Mouse (Mus musculus): ENCODE measurements around the gene Srrm1.

Gene Srrm1

DNA sequence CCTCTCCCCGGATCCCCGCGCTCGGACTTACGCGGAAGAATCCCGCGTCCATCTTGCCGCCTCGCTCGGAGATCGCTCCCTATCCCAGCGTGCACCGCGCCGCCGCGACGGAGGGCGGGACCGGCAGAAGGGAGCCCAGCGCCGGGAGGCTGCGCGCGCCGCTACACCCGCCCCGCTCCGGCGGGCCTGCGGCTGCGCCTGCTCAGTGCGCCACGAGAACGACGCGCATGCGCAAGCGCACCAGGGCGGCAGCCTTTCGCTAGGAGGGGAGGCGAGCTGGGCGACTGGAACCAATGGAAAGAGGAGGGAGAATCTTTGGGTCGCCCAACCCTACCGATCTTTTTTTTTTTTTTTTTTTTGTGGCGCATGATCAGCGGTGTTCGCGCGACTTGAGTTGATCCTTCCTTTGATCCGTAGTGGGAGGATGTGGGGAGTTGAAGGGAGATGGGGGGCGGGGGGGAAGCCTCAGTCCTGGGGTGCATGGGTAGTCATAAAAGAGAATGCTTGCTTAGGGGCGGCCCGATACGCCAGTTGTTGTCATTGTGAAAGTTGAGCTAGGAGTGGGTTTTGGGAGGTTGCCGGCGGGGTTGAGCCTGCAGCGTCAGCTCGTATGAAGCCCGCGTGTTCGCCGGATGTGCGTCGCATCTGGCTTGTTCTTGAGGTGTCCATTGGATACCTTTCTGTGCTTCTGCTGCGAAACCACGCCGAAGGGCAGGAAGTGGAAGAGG, at the start of gene Srrm1:
TSS of gene Srrm1 (minus strand) at position 256 of the 728 bp plus-strand sequence.
- DNase-seq: peak; percentile 99

DNA sequence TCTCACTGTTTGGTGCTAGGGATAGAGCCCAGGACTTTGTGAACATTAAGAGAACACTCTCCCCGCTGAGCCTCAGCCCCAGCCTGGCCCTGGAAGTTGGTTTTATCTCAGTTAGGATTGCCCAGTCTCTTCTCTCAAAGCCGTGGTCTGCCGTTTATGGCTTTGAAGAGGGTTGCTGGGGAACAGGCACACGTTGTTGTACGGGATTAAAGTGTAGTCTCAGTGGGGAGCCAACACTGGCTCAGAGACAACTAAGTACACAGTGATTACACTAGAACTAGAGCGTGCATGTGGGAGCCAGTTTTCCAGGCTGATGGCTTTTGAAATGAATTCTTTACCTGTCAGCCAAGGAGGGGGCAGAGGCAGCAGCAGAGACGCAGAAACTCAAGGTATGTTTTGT, 48.8 kb upstream of the Srrm1 start:
- no peak for DNase-seq

DNA sequence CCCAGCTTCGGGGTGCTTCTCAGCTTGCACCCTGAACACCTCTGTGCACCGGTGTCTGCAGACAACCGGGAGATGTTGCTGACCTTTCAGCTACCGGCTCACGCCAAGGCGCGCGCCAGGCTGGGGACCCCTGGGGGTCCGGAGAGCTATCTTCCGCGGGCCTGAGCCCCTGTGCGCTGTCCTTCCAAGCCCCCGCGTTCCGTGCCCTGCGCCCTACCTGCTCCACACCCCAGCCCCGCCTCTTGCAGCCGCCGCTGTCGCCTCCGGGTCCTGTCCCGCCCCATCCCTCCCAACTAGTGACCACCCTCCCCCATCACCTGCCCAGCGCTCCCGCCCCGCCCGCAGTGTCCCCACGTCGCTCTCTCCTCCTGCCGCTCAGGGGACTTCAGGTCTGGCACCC, 44.9 kb upstream of the Srrm1 start, which contains the start of gene Ncmap:
TSS of gene Ncmap (minus strand) at position 237 of the 400 bp plus-strand sequence.
- DNase-seq: no peak

DNA sequence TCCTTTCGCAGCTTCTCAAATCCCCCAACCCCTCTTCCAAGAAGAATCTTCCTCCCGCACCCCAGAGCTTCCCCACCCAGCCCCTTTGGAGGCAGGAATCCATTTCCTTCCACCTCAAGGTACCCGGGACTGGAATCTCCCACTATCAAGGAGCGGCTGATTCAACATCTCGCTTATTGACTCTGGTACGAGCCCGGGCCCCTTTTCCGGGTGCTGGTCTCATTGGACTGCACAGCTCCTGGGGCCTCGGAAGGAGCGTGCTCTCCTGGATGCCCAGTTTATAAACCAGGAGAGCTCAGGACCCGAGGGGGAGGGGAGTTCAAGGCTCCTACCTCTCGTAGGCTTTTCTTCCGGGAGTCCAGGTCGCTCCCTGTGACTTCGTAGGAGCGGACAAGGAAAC, 44.4 kb upstream of the Srrm1 start:
- DNase-seq: no peak

DNA sequence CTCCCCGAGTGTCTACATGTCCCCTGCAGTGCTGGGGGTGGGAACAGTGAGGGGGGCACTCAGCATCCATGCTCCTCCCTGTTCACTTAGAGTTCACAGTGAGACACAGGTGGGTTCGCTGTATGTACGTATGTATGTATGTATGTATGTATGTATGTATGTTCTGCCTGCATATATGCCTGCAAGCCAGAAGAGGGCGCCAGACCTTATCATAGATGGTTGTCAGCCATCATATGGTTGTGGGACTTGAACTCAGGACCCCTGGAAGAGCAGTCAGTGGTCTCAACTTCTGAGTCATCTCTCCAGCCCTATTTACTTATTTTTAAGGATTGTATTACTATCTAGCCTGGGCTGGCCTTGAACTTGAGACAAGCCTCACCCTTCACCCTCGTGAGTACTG, 43.2 kb upstream of the Srrm1 start:
- DNase-seq: no peak

DNA sequence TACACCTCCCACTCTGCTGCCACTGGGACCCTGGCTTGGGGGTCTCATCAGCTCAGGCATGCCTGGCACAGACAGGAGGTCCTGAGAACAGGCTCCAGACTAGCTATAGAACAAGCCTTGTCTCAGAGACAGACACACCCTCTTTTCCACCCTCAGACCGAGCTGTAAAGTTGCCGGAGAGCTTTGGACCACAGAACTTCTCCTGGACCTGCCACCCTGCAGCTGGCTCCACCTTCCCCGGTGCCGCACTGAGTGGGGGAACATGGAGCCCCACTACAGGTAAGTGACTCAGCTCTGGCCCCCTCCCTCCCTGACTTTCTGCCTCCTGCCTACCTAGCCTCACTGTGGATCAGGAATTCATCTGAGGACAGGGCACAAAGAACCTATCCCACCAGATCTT, 42.3 kb upstream of the Srrm1 start:
- no peak for DNase-seq

DNA sequence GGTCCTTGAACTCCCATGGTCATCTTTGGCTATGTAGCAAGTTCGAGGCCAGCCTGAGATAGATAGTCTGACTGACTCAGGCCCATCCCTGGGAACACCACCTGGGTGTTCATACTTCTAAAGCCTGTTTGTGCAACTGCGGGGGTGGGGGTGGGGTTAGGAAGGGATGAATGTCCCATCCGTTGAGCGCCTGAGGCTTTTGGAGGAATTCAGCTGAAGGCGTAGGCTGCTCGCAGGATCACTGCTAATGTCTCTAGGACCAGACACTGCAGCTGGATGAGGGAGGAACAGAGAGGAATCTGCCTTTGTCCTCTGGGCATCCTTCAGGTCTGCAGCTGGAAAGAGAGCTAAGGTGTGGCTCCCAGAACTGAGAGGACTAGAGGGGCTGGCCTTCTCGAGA, 41.5 kb upstream of the Srrm1 start:
- DNase-seq: no peak

DNA sequence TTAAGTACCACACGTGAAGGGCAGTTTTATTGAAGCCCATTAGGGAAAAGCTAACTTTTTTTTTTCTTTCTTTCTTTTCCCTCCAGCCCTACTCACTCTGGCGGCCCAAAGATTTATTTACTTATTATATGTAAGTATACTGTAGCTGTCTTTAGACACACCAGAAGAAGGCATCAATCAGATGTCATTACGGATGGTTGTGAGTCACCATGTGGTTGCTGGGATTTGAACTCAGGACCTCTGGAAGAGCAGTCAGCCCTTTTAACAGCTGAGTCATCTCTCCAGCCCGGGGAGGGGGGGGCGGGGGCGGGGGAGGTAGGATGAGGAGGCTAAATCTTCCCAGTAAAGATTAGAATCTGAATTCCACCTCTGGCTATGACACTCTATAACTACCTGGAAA, 40.3 kb upstream of the Srrm1 start:
- DNase-seq: no peak

DNA sequence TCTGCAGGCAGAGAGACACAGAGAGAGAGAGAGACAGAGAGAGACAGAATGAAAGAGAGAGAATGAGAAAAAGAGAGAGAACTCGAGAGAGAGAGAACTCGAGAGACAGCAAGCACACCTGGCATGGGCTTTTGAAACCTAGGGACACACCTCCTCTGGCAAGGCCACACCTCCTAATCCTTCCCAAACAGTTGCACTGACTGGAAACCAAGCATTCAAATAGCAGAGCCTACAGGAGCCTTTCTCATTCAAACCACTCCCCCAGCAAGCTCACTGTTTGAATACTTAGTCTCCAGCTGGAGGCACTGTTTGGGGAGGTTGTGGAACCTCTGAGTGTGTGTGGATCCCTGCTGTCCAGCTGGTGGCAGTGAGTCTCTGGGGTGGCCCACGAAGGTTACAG, 39.7 kb upstream of the Srrm1 start:
- DNase-seq: no peak

DNA sequence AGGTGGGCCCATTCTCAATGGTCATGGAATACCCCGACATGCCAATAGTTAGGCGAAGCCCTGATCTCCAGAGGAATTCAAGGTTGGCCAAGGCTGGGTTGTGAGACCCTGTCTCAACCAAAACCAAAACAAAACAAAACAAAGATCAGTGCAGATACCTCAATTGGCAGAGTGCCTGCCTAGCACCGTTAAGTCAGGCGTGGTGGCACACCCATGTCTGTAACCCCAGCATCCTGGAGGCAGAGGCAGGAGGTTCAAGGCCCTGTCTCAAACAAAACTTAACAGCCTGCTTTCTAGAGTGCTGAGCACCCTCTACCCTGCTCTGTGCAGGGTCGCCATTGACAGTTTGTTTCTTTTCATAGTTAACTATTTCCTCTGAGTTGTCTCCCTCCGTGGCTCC, 37.9 kb upstream of the Srrm1 start:
- DNase-seq: no peak

DNA sequence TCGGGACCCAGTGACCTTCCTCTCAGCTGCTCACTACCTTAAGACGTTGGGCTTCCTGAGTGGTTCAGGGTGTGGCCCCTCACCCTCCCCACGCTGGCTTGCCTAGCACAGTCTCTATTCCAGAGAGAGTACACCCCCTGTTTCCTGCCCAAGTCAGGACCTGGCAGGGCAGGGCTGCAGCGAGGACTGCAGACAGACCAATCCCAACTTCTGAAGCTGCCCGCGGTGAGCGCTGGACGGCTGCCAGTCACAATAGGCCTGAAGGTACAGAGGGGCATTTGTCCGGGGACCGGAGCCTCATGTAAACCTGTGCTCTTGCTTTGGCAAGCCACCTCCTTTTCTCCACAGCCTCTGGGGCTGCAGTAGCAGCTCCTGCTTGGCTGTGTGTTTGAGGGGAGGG, 32.5 kb upstream of the Srrm1 start:
- DNase-seq: no peak

DNA sequence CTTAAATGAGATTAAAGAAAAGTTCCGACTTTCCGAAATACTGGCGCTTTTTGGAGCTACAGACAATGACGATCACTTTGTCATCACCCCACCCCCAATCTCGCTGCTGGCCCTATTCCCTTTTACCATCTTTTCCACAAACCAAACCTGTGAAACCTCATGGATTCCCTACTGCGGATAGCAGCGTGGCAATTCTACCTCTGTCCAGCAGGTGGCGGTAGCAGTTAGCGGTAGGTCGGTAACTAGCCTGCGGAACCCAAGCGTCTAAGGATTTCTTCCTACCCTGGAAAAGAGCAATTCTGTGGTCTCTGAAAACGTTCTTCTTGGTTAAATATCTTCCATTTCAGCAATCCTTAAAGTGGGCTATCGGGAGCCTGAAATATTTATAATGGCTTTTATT, 29.2 kb upstream of the Srrm1 start:
- DNase-seq: peak; percentile 54

DNA sequence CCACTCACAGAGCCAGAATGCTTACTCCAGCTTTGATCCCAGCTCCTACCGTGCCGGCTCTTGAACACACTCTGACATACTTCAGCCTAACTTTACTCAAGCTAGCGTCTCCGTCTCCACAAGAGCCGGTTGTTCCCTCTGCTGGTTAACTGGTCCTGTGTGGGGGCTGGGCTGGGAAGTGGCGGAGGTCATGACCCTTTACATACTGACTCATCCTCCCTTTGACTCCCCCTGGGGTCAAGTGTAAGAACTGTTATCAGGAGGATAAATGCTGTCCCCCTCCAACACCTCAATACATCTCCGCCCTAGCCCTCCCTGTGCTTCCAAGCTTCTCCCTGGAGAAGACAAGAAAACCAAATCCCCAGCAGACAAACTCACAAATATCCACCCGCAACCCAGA, 28.2 kb upstream of the Srrm1 start:
- DNase-seq: no peak

DNA sequence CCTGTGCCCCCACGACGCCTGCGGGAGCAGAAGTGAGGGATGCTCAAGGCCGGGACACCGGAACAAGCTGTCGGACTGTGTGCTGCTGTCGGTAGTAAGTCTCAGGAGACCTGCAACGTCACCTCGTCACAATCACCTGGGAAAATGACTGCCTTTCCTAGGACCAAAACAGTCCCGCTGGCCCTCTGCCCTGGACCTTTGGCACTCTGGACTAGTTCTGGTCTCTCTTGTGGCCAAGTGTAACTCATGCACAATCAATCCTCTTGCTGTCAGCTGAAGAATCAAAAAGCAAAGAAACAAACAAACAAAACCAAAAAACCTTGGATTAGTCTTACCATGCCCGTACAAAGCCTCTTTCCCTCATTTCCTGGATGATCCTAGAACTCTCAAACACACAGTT, 24.1 kb upstream of the Srrm1 start:
- no peak for DNase-seq

DNA sequence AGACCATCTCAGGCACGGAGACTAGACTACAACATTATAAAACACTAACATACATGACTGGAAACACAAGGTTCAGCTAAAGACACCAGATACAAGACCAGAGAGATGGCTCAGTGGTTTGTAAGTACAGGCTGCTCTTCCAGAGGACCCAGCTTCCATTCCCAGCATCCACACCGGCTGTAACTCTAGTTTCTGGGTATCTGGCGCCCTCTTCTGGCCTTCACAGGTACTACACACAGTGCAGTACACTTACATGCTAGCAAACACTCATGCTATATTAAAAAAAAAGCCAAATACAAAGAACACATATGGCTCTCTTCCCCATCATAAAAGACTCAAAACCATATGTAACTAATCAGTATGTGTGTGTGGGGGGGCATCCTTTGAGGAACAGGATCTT, 22.3 kb upstream of the Srrm1 start:
- DNase-seq: no peak

DNA sequence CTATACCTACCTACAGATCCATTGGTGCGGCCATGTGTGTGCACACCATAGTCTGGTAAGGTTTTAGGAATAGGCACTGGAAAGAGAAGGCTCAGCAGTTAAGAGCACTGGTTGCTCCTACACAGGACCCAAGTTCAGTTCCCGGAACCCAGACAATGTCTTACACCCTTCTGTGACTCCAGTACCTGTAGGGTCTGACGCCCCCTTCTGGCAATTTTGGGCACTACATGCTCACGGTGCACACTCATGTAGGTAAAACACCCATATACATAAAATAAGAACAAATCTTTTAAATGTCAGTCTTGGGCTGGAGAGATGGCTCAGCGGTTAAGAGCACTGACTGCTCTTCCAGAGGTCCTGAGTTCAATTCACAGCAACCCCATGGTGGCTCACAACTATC, 20.2 kb upstream of the Srrm1 start:
- DNase-seq: no peak

DNA sequence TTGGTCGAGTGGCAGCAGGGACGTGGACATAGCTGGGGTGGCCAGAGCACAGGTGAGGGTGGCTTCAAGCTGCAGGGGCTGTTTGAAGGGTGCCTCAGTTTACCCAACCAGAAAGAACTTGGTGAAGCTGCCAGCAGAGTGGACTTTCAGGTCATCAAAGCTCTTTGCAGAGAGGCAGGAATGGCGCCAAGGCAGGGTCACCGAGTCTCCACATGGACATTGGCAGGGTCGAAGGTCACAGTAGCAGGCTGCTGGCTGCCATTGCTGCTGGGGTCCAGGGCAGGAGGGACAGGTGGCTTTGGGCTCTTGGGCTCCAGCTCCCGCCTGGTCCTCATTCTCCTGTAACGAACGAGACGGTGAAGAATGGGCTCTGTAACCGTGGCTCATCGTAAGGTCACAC, 17.3 kb upstream of the Srrm1 start:
- no peak for DNase-seq

DNA sequence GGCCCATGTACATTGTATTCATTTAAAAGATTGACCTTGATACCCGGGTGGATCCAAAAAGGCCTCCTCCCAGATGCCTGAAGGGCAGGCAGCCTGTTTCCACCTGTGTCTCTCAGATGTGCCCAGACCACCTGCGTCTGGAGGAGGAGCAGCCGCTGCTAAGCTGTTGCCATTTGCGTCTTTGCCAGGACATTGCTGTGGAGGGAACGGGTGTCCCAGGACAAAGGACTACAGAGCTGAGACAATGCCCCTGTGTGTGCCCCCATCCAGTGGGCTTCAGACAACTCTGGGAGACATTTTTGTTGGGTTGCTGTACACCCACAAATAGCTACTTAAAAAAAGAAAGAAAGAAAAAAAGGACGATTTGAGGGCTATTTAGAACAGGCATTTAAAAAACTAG, 9.7 kb upstream of the Srrm1 start:
- DNase-seq: no peak

DNA sequence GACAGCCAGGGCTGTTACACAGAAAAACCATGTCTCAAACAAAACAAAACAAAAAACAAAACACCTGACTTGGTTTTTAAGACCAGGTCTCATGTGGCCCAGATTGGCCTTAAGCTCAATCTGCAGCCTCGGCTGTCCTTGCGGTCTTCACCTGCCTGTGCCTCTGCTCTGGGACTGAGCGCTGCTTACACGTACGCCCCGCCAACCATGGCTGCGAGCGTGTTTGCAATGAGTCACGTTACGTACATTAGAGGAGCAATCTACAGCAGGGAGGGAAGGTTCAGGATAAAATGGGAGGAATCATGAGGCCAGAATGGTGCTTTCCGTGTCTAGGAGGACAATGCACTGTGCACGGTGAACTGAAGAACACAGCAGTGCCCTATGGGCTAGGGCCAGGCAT, 8.6 kb upstream of the Srrm1 start:
- no peak for DNase-seq

DNA sequence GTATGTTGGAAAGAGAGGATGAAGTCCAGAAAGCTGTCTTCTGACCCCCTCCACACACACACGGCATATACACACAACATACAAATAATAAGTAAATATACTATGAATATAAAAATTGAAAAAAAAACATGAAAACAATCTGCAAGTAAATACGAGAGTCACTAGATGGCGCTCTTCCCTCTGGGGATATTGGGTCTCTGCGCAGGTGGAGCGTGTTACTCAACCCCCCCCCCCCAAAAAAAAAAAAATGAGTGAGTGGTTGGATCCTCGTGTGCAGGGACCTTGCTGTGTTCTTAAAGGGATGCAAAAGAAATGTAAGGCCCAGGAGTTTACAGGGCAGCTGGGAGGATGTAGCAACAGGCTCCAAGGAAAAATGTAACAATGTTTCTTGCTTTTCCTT, 5.6 kb upstream of the Srrm1 start:
- no peak for DNase-seq

DNA sequence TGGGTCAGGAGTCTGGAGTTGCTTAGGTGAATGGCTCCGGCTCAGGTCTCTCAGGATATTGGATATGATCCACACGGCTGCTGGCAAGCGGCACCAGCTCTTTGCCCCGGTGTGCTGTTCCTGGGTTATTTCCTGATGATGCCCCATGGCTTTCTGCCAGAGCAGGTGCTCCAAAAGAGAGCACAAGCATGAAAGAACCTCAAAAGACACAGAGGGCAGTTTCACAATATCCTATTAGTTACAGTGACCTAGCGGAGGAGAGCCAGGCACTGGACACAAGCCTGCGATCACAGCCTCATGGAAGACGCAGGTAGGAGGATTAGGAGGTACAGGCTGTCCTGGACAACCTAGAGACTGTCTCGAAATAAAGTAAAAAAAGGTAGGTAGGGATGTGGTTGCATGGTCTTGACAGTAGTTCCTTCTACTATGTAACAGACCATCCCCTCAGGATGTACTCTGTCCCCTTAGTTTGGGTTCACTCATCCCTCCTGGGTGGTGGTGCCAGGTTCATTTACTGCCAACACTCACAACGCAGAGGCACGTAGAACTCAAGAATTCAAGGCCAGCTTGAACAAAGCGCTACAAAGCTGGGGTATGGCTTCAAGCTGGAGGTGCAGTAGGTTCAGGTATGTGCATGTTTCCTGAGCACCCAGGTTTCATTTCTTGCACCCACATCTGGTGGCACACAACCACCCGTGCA, 4.2 kb upstream of the Srrm1 start:
- no peak for DNase-seq

DNA sequence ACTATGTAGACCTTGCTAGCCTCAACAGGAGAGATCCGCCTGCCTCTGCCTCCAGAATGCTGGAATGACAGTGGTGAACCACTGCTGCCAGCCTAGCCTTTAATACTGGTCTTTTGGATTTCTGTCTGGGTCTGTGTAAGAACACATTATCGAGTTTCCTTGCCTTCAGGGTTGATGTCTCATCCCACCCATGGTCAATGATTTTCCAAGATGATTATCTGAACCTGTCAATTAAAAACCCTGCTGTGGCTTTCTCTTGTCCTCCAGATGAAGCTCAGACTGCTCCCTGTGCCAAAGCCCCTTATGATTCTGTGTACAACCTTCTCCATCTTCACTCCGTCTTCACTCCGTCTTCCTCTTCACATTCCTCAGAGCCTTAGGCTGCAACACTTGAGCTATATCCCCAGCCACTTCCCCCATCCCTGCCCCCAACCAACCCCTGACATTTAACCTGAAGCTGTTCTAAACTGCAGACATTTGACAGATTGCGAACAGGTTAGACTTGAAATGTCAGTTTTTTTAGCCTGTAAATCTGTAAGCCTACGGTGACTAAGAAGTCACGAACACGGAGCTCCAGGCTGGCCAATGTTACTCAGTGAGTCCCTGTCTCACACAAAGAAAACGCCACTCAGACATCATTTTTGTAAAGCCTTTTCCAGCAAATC, 2.9 kb upstream of the Srrm1 start:
- no peak for DNase-seq

DNA sequence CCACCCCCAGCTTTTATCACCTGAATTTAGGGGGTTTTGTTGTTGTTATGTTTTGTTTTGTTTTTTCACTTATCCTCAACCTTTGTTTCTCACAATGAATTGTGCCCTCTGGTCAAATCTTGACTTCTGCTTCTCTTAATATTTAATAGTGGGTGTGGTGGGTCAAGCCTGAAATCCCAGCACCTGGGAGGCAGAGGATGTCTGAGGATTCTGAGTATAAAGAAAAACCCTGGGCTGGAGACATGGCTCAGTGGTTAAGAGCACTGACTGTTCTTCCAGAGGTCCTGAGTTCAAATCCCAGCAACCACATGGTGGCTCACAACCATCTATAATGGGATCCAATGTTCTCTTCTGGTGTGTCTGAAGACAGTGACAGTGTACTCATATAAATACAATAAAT, 1.6 kb upstream of the Srrm1 start:
- DNase-seq: peak; percentile 11

DNA sequence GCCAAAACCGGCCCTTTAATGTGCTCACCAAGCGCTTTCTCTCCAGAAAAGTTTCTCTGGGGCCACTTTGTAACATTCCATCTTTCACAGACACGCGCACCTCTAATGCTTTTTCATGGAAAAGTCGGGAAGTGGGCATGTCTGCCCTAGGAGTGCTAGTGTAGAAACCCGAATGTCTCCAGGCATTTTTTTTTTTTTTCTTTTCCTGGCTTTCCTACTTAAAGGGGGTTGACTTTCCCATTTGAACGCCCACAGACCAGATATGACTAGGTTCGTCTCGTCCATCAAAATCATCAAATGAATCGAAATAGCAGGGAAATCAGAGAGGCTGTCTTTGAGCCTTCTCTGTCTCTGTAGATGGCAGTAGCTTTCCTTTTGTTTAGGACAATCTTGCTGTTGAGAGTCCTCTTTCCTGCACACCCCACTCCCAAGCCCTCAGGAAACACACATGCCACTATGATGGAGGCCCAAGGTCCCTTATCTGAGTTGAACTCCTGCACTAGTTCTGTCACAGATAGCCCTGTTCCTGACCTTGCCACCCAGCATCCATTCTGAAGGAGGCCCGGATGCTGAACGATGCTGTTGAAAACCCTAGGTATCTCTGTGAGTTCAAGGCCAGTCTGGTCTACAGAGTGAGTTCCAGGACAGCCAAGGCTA, 801 bp upstream of the Srrm1 start:
- DNase-seq: peak; percentile 36
